Mouse (Mus musculus) liver, adult 2 months (tissue): ENCODE results near the gene Lpar2.

Source experiments
- CTCF ChIP-seq: fragments of 200-500 bp; IDR thresholded peaks from 2 replicates; pipeline ENCODE4 v1.5.1; 2011; ENCODE audit warnings: low read depth, low read length, control low read depth
- POLR2A ChIP-seq: fragments of 200-500 bp; IDR thresholded peaks from 2 replicates; pipeline ENCODE4 v1.6.1; 2011; ENCODE audit warnings: low read length, control low read depth; ENCODE audit not compliant: insufficient read depth; ENCODE audit errors: extremely low read depth

DNA sequence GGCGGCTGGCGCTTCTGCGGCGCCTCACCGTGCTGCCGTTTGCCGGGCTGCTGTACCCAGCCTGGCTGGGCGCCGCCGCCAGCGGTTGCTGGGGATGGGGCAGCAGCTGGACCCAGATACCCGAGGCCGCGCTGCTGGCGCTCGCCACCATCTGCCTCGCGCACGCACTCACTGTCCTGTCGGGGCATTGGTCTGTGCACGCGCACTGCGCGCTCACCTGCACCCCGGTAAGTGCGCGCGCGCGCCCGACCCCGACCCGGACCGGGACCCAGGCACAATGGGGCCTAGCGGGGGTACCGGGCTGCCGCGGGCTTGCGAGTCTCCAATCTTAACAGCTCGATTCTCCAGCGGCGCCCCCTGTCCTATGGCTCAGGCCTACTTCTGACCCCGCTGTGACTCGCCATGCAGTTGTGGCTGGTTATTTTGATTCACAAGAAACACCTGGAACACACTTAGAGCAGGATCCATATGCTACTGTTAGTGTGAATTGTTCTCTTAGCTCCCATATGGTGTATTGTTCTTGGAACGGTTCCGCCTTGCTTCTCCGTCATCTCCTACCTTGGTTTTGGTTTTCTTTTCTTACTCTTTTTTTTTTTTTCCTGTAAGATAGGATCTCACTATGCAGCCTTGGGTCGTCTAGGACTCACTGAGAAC, 30.7 kb upstream of the Lpar2 start:
- TF ChIP-seq POLR2A (no peak), CTCF (no peak)
